Mouse (Mus musculus) forebrain, embryonic 13.5 days (tissue): ENCODE measurements around the gene Sdhc. TPM values are rescaled to one million over a fixed set of nuclear protein-coding genes. Genes with fewer than 3 reads are reported as not detected.
A peak's percentile ranks its signal among the peaks of the same experiment; 100 is the strongest.
"Not testable (repeated sequence)": the region's sequence is repeated elsewhere in the genome, so short reads cannot be mapped to it uniquely, and the experiment has no call there.

Source experiments
- ATAC-seq: fragments of 200-750 bp; cut with Nextera tagmentation; 2 replicates; pipeline ENCODE4 v1.8.0; 2017
- H3K27ac ChIP-seq: fragments of 300-500 bp; sonication (generic); 2 replicates; pipeline ENCODE4 v1.5.1; 2015; ENCODE audit warnings: inconsistent platforms, mild to moderate bottlenecking, moderate library complexity
- H3K27me3 ChIP-seq: fragments of 300-500 bp; sonication (generic); 2 replicates; pipeline ENCODE4 v1.6.1; 2015; ENCODE audit warnings: mild to moderate bottlenecking, inconsistent platforms
- H3K36me3 ChIP-seq: fragments of 300-500 bp; sonication (generic); 2 replicates; pipeline ENCODE4 v1.6.1; 2015; ENCODE audit warnings: mild to moderate bottlenecking, inconsistent platforms; ENCODE audit not compliant: poor library complexity, severe bottlenecking
- H3K4me1 ChIP-seq: fragments of 300-500 bp; sonication (generic); 2 replicates; pipeline ENCODE4 v1.6.1; 2015; ENCODE audit warnings: inconsistent platforms
- H3K4me2 ChIP-seq: fragments of 300-500 bp; sonication (generic); 2 replicates; pipeline ENCODE4 v1.6.1; 2015; ENCODE audit warnings: inconsistent platforms, mild to moderate bottlenecking, moderate library complexity
- H3K4me3 ChIP-seq: fragments of 300-500 bp; sonication (generic); 2 replicates; pipeline ENCODE4 v1.5.1; 2015; ENCODE audit warnings: mild to moderate bottlenecking, inconsistent platforms
- H3K9ac ChIP-seq: fragments of 300-500 bp; sonication (generic); 2 replicates; pipeline ENCODE4 v1.6.1; 2015; ENCODE audit warnings: mild to moderate bottlenecking, inconsistent platforms
- H3K9me3 ChIP-seq: fragments of 300-500 bp; sonication (generic); replicated peaks from 2 replicates; pipeline ENCODE4 v1.6.1; 2016; ENCODE audit warnings: inconsistent platforms
- WGBS: fragments of 180-500 bp; shearing (Covaris S2); methylation state at CpG from one replicate; pipeline ENCODE4 v1.1.7; 2015; 5-methylcytosine and 5-hydroxymethylcytosine counted together
- polyA plus RNA-seq: library from polyadenylated mRNA; unstranded; fragments of >200 nt; fragmentation: Nextera tagmentation; extraction: Ambion mirVana; gene quantifications from 2 replicates; pipeline ENCODE4 v1.2.1, GENCODE M21; 2015

Sdhc gene
- polyA plus RNA-seq, 1 experiment from 2014 or later = 229 TPM

DNA sequence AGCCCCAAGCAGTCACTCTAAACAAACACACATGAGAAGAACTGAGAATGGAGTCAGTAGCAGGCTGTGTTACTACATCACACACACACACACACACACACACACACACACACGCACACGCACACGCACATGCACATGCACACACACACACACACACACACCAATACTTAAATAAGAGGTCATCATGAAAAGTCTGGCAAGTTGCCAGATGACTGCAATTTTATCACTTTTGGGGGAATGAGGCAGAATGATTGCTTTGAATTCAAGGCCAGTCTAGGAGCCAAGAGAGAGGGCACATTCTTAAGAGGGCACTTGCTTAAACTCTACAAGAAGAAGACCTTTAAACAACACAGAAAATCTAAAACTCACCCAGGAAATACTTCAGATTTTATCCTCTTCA is 12.1 kb upstream of the Sdhc start:
- no peaks in the 10 kb centered on the region for H3K9me3 ChIP-seq

DNA sequence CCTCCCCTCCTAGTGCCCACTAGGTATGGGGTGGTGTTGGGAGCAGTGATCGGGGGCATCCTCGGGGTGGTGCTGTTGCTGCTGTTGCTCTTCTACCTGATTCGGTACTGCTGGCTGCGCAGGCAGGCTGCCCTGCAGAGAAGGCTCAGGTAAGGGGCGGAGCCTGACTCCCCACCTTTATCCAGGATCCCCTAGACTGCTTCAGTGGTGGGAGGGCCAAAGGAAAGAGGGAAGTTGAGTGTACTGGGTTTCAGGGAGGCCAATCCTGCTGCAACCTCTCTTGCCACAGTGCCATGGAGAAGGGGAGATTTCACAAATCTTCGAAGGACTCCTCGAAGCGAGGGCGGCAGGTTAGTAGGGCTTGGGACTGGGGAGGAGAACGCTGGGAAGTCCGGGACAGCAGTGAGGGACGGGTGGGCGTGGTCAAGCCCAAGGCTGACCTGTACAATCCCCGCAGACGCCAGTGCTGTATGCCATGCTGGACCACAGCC is 9.1 kb upstream of the Sdhc start:
- Histone ChIP-seq H3K4me2 (peak overlapping the region; percentile 48), H3K9me3 (no peaks in the 10 kb centered on the region), H3K9ac (no peak overlapping the region), H3K4me1 (0 out of 2 replicates have a peak, but pooled peaks cover 6% of the 10 kb centered on the region), H3K27ac (no peak overlapping the region), H3K27me3 (peaks cover 49% of the 10 kb centered on the region), H3K36me3 (no peaks in the 10 kb centered on the region), H3K4me3 (peak overlapping the region; percentile 14)
- no peak for ATAC-seq
- 4% methylated on average over 15 of the region's 15 CpGs for WGBS

More for the DNA sequence above, 12.1 kb upstream of the Sdhc start:
- no peak for ATAC-seq
- 83% methylated on average over 3 of the region's 3 CpGs for WGBS
- no peak overlapping the region for H3K4me2 ChIP-seq
- H3K4me1 ChIP-seq = 0 out of 2 replicates have a peak, but pooled peaks cover 6% of the 10 kb centered on the region
- peaks cover 43% of the 10 kb centered on the region for H3K27me3 ChIP-seq
- H3K36me3 ChIP-seq = no peaks in the 10 kb centered on the region
- H3K9ac ChIP-seq = no peak overlapping the region
- H3K27ac ChIP-seq = no peak overlapping the region
- H3K4me3 ChIP-seq = no peak overlapping the region

DNA sequence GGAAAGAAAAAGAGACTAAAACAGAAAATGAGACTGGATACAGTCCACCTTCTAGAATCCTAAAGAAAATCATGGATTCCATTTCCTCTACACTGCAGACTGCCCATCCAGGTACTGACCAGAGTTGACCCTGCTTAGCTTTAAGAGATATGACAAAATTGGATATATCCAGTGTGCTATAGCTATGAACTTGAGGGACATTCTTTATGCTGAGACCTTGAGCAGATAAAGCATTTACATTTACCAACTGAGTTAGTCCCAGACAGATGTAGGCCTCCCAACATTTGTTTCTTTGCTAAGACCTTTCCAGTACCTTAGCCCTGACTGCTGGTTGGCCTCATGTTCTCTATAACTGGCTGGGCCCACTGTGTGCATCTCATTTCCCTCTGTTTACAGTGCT is 7.6 kb upstream of the Sdhc start:
- no peak overlapping the region for H3K4me3 ChIP-seq
- H3K9me3 ChIP-seq = no peaks in the 10 kb centered on the region
- no peak for ATAC-seq
- H3K27me3 ChIP-seq = peaks cover 49% of the 10 kb centered on the region
- no peaks in the 10 kb centered on the region for H3K36me3 ChIP-seq
- H3K9ac ChIP-seq = no peak overlapping the region
- 0 out of 2 replicates have a peak, but pooled peaks cover 6% of the 10 kb centered on the region for H3K4me1 ChIP-seq
- no peak overlapping the region for H3K27ac ChIP-seq
- H3K4me2 ChIP-seq = no peak overlapping the region

DNA sequence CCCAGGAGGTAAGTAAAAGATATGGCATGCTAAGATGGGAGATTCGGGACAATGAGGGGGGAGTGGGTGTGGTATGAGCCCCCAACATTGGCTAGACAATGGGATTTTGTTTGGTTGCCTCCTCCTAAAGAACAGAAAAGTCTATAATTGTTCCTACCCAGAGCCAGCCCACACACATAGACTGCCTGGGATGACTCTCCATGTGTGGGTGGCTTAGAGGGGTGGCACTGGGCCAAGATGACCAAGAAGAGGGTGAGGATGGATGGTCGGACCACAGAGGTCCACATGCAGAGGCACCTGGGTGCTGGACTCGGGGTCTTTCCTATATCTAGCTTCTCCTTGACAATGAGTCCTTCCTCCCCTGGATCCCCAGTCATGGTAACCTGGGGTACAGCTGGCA is 6.2 kb upstream of the Sdhc start:
- Histone ChIP-seq H3K27me3 (peaks cover 48% of the 10 kb centered on the region), H3K4me2 (no peak overlapping the region), H3K9me3 (no peaks in the 10 kb centered on the region), H3K36me3 (no peaks in the 10 kb centered on the region), H3K27ac (no peak overlapping the region), H3K4me3 (no peak overlapping the region), H3K4me1 (0 out of 2 replicates have a peak, but pooled peaks cover 6% of the 10 kb centered on the region), H3K9ac (no peak overlapping the region)
- 68% methylated on average over 3 of the region's 3 CpGs for WGBS
- ATAC-seq = no peak

DNA sequence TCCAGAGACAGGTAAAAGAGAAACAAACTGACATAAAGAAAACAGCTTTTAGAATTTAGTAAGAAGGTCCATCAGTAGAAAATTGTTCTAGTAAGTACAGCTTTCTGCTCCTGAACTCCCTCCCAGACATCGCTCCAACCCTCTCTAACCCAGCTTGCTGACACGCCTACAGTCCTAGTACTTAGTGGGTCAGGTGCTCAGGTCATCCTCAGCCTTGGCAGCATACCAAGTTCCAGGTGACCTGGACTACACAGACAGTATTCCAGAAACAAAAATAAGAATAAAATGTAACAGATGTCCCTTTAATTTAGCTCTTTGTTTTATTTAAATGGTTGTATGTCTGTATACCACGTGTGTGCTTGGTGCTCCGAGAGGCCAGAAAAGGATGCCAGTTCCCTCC is 1.6 kb upstream of the Sdhc start:
- no peak overlapping the region for H3K4me3 ChIP-seq
- peaks cover 8% of the 10 kb centered on the region for H3K27me3 ChIP-seq
- no peak for ATAC-seq
- H3K36me3 ChIP-seq = no peaks in the 10 kb centered on the region
- peaks cover 19% of the 10 kb centered on the region for H3K4me1 ChIP-seq
- no peak overlapping the region for H3K9ac ChIP-seq
- WGBS = 84% methylated on average over 4 of the region's 4 CpGs
- no peak overlapping the region for H3K27ac ChIP-seq
- no peak overlapping the region for H3K4me2 ChIP-seq
- no peaks in the 10 kb centered on the region for H3K9me3 ChIP-seq

DNA sequence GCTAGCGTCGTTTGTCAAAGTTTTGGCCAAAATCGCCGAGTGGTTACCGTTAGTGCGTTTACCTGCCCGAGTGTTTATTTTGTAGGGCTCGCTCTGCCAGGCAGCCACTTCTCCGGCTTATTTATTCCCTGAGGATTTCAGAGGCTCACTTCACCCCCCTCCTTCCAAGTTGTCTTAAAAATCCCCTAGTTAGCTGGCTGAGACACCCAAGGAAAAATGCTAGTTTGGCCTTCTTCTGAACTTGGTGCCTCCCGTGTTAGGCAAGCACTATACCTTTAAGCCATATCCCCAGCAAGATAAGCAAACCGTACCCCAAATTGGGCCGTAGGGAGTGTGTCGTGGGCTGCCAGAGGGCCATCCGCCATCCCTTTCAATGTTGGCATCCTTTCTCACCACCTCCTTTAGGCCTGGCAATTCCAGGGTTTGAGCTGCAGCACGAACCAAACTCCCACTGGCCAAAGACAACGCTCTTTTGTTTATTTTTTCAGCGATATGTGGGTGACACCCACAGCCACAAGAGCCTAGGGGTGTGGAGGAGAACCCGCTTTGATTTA is 512 bp upstream of the Sdhc start:
- peak overlapping the region; percentile 71 for H3K9ac ChIP-seq
- 6% methylated on average over 18 of the region's 18 CpGs for WGBS
- H3K27ac ChIP-seq = 0 out of 2 replicates have a peak overlapping the region, but pooled peaks have one; percentile 36
- ATAC-seq = peak; percentile 40
- peaks cover 3% of the 10 kb centered on the region; the same call in 1 of the 2 replicates for H3K27me3 ChIP-seq
- 0 out of 2 replicates have a peak, but pooled peaks cover 2% of the 10 kb centered on the region for H3K36me3 ChIP-seq
- H3K9me3 ChIP-seq = no peaks in the 10 kb centered on the region
- H3K4me3 ChIP-seq = peak overlapping the region; percentile 65
- peaks cover 19% of the 10 kb centered on the region for H3K4me1 ChIP-seq
- peak overlapping the region; percentile 86 for H3K4me2 ChIP-seq

DNA sequence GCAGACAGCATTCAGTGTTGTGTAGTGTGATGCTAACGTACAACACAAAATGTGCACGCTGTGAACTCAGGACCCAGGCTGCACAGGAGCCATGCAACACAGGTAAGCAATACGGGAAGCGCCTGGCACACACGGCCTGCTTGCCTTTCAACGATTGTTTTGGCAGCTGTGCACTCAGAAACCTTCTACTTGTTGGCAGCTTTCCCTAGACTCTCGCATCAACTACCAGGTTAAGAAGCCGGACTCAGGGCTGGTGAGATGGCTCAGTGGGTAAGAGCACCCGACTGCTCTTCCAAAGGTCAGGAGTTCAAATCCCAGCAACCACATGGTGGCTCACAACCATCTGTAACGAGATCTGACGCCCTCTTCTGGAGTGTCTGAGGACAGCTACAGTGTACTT is 7.4 kb downstream of the Sdhc start:
- H3K27ac ChIP-seq, H3K9ac ChIP-seq, H3K9me3 ChIP-seq, H3K27me3 ChIP-seq, H3K4me2 ChIP-seq, H3K4me1 ChIP-seq, H3K4me3 ChIP-seq, ATAC-seq: not testable (repeated sequence)
- H3K36me3 ChIP-seq = peaks cover 70% of the 10 kb centered on the region
- 87% methylated on average over 9 of the region's 11 CpGs for WGBS

DNA sequence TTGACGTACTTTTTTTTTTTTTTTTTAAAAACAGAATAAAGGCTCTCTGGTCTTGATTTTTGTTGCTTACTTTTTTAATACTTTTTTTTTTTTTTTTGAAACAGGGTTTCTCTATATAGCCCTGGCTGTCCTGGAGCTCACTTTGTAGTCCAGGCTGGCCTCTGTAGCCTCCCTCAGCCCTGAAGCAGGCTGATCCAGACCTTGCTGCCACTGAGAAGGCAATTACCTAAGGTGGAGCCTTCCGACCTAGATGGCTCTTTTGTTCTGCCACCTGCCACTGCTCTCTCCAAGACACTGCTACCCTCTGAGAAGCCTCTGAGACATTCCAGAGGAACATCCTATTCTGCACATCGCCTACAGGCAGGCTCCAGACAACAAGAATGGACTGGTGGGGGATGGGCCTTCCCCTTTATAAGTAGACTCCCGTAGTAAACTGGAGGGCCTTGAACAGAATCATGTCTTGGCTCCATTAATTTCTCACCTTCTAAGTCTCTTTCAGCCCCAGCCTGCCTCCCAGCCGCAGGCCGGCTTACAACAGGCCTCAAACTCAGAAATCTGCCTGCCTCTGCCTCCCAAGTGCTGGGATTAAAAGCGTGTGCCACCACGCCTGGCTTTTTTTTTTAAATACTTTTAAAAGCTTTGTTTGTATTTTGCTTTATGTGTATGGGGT is 12.8 kb downstream of the Sdhc start:
- WGBS = 87% methylated on average over 8 of the region's 8 CpGs
- H3K27ac ChIP-seq, H3K9me3 ChIP-seq, H3K4me1 ChIP-seq, H3K4me2 ChIP-seq, H3K27me3 ChIP-seq, H3K9ac ChIP-seq, ATAC-seq, H3K4me3 ChIP-seq: not testable (repeated sequence)
- H3K36me3 ChIP-seq = peaks cover 93% of the 10 kb centered on the region

DNA sequence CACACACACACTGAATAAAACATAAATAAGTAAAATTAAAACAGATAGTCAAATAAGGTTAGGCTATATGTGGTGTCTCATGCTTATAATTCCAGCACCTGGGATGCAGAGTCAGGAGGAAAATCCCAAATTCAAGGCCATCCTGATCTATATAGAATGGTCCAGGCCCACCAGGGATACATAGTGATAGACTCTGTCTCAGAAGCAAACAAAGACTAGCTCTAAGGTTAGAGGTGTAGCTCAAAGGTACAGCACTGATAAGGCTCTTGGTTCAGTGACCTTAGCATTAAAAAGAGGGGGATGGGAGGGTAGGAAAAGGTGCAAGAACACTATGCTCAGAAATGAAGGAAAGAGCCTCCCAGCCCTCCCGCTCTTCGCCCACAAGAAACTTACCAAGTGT is 14.8 kb downstream of the Sdhc start:
- Histone ChIP-seq H3K27me3 (no peaks in the 10 kb centered on the region), H3K4me2 (no peak overlapping the region), H3K9me3 (no peaks in the 10 kb centered on the region), H3K4me1 (no peaks in the 10 kb centered on the region), H3K27ac (no peak overlapping the region), H3K4me3 (no peak overlapping the region), H3K9ac (no peak overlapping the region), H3K36me3 (peaks cover 84% of the 10 kb centered on the region)
- ATAC-seq = no peak
- 98% methylated on average over 2 of the region's 2 CpGs for WGBS

DNA sequence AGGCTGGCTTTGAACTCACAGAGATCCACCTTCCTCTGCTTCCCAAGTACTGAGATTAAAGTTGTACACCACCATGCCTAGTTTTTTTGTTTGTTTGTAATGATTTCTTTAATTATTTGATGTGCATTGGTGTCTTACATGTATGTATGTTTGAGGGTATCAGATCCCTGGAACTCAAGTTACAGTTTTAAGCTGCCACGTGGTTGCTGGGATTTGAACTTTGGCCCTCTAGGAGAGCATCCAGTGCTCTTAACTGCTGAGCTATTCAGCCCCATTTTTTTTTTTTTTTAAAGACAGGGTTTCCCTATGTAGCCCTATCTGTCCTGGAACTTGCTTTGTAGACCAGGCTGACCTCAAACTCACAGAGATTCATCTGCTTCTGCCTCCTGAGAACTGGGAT is 19.4 kb downstream of the Sdhc start:
- Histone ChIP-seq H3K4me1 (no peaks in the 10 kb centered on the region), H3K4me2 (no peak overlapping the region), H3K27ac (no peak overlapping the region), H3K9me3 (no peaks in the 10 kb centered on the region), H3K27me3 (no peaks in the 10 kb centered on the region), H3K9ac (no peak overlapping the region), H3K4me3 (no peak overlapping the region), H3K36me3 (peaks cover 81% of the 10 kb centered on the region)
- WGBS = 91% methylated on average over 1 of the region's 1 CpGs
- no peak for ATAC-seq

DNA sequence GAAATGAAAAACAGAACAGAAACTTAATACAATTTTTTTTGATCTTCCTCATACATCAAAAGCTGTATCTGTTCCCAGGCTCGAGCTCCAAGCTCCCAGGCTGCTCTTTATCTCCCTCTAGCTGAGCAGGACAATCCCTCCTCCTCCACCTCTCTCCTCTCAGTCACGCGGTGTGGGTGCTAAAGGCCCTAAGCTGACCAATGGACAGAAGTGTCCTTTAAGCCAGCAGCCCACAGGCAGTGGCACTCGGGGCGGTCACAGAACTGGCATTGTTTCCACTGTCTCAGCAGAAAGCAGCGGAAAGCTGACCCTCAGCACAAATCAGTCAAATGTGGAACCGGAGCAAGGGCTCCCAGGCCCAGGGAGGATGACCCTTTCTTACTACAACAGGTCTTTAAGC is 21.2 kb downstream of the Sdhc start:
- WGBS = 71% methylated on average over 7 of the region's 7 CpGs

DNA sequence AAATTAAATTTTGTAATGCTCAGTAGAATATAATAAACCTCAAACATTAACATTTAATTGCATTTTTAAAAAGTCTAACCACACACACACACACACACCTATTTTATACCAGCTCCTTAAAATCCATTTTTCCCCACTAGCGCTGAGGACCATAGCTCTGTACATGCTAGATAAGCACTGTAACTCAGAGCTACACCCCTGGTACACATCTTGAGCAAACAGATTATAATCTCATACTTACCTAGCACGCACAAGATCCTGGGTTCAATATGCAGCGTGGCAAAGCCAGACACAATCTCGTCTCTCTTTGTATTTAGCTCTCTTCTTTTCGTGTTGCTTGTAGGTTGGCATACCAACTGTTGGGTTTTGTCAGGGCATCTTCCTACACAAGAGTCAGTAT is 26.0 kb downstream of the Sdhc start:
- Histone ChIP-seq H3K4me1 (no peaks in the 10 kb centered on the region), H3K9ac (no peak overlapping the region), H3K9me3 (no peaks in the 10 kb centered on the region), H3K36me3 (peaks cover 26% of the 10 kb centered on the region), H3K4me2 (no peak overlapping the region), H3K27ac (no peak overlapping the region), H3K27me3 (no peaks in the 10 kb centered on the region), H3K4me3 (no peak overlapping the region)
- WGBS = 93% methylated on average over 5 of the region's 5 CpGs
- no peak for ATAC-seq

More for the DNA sequence above, 21.2 kb downstream of the Sdhc start:
- Histone ChIP-seq H3K4me2 (no peak overlapping the region), H3K27me3 (no peaks in the 10 kb centered on the region), H3K9me3 (no peaks in the 10 kb centered on the region), H3K36me3 (peaks cover 64% of the 10 kb centered on the region), H3K4me1 (no peaks in the 10 kb centered on the region), H3K9ac (no peak overlapping the region), H3K4me3 (no peak overlapping the region), H3K27ac (no peak overlapping the region)
- ATAC-seq = no peak
